Mouse (Mus musculus): ENCODE data around the gene Fkrp. TPM values are rescaled to one million over a fixed set of nuclear protein-coding genes. Genes with fewer than 3 reads are reported as not detected.

Fkrp gene
- total RNA-seq, 2 experiments from 2014 or later = 41.8 to 44.7 TPM

DNA sequence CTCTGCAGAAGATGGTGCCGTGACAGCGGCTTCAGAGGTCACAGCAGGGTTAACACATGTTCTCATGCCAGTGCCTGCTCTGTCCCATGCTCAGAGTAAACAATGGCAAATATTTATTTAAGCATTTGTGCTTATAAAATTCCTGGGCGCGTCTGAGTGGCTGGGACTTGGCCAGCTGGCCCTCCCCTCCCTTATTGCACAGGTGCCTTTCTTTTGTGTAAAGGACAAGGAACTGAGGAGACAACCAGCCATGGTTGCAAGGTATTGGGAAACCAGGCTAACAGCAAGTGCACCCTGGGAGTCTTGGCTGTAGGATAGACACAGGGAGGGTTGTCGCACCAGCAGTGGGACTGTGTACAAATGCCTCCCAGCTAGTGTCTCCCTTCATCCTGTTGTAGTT is 24.2 kb downstream of the Fkrp start:
- DNase-seq = no peak

DNA sequence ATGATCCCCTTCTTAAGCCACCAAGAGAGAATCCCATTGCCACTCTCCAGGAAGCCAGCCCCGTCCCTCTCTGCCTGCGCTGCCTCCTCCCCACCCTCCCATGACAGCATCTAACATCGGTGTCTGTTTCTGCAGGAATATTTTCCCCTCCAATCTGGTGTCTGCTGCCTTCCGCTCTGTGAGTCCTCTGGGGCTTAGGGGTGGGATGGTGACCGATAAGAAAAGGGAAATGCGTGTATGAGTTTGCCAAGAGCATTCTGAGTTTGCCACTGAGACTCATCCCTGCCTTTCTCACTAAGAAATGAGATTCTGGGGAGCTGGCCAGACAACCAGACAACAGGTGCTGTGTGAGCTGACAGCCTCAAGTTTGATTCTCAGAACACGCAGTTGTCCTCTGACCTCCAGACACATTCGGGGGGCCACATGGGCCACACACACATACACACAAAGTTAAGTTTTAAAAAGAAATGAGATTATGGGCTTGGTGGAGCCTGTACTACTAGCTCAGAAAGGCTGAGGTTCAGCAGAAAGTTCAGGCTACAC is 30.9 kb downstream of the Fkrp start:
- no peak for DNase-seq

DNA sequence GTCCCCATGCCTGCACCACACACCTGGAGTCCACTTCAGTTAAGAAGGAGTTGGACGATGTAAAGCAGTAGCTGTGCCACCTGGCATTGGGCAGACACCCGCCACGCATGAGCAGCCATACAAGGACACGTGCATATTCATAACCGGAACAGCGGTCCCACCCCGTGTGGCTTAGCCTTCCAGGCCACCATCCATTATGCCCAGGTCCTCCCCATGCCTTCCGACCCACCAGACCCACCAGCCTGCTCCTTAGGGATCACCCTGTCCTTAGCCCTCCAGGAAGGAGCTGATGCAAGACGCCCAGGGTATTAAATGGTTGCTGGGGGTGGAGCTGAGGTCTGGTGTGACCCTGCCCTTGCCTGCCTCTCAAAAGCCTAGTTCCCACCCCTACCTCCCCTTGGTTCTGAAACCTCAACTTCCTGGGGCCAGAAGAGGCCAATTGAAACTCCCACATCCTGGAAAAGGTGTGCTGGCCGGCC is 32.0 kb downstream of the Fkrp start:
- DNase-seq = no peak

DNA sequence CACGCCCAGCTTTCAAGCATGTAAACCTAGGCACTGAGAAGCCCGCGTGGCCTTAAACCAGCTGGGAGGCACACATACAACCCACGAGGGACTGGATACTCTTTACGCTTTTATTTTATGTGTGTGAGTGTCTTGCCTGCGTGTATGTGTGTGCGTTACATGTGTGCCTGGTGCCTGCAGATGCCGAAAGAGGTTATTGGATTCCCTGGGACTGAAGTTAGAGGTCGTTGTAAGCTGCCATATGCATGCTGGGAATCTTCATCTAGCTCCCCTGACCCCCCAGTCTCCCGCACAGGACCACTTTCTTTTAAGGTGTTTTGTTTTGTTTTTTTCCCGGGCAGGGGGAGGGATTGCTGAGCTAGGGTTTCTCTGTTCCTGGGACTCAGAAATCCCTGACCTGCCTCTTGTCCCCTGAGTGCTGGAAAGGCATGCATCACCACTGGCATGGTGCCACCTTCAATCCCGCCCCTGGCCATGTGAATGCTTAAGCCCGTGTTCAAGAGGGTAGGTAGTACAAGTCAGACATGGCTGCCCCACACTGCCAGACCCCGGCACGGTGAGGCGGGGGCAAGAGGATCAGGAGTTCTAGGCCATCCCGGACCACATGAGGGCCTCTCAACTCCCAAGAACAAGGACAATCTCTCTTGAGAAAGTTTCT is 32.6 kb downstream of the Fkrp start:
- DNase-seq = no peak

DNA sequence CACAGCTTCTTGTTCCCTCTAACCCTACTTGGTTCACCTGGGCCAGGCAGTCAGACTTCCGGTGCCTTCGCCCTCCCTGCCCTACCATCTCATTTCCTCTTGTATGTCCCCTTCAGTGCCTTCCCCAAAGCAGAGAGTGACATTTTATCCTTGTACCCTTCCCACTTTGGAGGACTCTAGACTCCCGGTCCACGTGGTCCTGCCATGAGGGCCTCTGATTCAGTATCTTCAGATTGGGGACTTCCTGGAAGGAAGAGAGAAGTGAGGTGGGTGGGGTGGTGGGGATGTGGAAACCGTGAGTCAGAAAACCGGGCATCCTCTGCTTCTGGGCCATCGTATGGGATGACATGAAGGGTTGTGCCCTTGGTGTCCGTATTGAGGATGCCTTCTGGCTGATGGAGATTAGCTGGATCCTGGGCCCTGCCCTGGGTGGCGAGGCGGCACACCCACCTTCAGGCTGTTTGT is 33.3 kb downstream of the Fkrp start:
- no peak for DNase-seq

DNA sequence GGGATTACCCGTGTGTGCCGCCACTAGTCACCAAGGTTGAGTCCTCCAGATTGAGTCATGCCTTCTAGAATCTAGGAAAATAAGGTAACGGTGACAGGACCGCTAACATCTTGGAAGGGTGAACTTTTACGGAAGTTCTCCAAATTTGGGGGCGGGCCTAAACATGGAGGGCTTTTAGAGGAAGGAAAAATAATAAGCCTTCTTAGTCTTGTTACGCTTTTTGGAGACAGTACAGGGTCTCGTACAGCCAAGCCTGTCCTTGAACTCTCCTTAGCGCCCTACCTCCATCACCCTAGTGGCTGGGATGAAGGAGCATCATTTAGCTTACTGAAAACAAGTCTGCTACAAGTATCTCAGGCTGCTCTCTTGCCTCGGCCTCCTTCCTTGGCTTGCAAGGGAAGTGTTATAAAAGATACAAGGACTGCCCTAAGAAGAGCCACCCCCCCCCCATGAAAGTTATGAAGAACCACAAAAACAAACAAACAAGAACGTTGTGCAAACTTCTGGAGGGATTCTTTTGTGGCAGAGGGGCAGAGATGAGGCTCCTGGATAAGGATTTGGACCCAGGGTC is 33.9 kb downstream of the Fkrp start:
- DNase-seq = no peak

DNA sequence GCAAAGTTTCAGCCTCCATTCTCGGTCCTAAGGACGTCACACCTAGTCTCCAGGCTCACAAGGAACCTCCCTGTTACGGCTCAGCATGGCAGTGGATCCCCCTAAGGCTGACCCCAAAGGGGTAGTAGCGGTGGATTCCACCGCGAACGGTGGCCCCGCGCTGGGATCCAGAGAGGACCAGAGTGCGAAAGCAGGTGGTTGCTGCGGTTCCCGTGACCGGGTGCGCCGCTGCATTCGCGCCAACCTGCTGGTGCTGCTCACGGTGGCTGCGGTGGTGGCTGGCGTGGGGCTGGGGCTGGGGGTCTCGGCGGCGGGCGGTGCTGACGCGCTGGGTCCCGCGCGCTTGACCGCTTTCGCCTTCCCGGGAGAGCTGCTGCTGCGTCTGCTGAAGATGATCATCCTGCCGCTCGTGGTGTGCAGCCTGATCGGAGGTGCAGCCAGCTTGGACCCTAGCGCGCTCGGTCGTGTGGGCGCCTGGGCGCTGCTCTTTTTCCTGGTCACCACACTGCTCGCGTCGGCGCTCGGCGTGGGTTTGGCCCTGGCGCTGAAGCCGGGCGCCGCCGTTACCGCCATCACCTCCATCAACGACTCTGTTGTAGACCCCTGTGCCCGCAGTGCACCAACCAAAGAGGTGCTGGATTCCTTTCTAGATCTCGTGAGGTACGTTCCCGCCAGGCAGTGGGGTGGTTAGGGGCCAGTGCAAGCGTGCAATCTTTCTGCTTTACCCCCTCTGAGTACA is 34.5 kb downstream of the Fkrp start:
- DNase-seq = no peak

DNA sequence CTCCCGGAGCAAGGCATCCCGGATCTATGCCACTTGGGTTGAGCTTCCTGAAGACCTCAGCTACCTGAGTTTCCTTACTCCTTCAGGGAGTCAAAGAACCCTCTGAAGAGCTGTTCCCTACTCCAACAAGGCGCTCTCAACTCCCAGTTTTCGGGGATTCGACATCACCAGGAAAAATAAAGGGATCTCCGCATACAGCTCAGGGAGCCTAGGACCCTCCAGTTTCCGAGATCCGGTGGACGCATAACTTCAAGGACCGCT is 35.0 kb downstream of the Fkrp start:
- no peak for DNase-seq

DNA sequence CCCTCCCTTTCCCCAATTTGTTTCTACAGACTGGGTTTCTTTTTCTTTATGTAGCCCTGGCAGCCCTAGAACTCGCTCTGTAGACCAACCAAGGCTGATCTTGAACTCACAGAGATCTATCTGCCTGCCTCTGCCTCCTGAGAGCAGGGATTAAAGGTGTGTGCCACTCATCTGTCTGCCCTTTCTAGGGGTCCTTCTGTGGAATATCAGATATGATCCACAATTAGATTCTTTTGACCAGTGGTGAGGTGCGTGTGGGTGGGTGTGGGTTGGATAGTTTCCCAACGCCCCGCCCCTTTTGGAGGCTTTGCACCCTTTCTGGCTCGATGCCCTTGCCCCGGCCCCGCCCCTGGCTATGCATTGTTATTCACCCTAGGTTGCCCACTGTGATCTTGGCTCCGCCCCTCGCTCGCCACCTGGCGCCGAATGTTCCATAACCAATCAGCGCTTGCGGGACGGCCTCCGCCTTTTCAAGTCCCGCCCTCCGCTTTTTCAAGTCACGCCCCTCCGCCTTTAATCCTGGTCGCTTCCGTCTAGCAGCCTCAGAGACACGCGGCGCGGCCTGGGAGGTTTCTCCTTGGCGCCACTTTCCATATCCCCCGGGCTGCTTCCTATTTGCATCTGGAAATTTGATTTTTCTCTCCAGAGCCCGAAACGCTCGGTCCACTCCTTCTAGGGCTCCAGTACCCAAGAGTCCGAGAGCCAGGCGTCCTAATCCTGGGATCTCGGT is 35.5 kb downstream of the Fkrp start, which contains the start of gene Slc1a5:
Gene Slc1a5 (plus strand): TSS at position 516 of the 730 bp plus-strand sequence.
- DNase-seq = peak; percentile 59 to 61

DNA sequence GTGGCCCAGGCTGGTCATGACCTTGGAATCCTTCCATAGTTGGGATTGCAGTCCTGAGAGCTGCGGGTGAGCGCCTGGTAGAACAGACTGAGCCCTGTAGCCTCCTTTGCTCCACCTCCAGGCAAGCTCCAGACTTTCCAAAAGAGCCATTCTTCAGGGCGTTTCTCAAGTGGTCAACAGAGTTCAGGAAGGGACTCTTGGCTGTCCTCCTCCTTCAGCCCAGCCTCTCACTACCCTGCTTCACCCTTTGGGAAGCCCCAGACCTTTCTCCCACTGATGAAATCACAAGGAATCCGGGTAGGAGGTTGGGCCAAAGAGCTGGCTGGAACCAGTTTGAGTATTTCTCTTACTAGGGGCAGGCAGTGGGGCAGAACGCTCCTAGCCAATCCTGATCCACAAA is 36.5 kb downstream of the Fkrp start:
- no peak for DNase-seq

DNA sequence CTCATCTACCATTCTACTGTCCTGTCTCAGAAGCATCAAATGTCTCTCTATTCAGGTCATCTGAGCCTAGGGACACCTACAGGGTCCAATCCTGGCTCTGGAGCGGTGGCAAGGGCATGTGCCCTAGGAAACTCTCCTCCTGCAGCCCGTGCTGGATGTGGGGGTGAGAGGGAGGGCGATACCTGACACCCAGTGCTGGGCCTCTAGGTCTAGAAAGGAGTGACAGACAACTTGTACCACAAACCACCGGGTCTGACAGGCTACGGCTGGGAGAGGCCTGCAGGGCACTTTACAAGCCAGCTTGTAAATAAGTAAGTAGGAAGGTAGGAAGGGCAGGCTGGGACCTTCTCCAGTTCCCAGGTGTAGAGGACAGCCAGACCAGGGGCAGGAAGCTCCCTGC is 40.6 kb downstream of the Fkrp start:
- no peak for DNase-seq

DNA sequence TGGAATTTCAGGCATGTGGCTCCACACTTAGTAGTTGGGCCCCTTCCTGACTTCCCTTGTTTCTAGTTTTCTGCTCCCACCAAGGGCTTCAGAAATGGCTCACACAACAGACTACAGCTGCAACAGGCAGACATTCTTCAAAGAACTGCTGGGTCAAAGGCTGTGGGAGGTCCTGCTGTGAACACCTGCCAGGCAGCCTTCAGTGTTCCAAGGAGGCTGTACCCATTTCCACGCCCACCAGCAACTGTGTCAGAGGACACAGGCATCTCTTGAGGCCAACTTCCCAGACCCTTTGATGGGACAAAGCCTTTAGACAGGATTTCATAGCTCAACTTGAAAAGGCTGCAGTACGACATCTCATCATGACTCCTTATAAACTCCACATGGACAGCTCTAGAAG is 50.1 kb downstream of the Fkrp start:
- DNase-seq = no peak

DNA sequence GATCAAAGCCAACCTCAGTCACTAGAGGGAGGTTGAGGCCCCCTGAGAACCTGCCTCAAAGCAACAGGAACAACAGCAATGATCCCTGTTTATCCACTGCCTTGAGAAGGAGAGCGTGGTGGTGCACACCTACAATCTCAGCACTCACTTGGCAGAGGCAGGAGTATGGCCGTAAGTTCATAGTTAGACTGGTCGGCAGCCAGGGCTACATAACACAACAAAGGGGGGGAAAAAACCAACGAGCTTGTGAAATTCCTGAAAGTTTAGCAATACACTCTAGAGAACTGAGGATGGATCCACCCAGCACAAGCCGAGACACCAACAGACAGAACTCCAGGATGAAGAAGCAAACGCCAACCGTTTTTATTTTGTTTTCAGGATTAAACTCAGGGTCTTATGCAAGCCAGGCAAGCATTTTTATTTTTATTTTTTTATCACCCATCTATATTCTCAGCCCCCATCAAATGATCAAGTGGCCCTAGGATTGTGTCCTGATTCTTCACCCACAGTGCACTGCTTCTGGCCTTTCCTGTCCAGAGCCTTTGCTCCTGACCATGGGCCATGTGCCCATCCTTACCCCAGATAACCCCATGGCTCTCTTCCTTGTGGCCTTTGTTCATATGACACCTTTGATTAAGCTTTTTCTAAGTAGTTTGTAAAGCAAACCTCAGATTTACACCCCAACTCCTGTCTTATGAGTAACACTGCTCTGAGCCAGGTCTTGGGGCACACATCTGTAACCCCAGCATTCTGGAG is 52.9 kb downstream of the Fkrp start:
- DNase-seq = no peak

DNA sequence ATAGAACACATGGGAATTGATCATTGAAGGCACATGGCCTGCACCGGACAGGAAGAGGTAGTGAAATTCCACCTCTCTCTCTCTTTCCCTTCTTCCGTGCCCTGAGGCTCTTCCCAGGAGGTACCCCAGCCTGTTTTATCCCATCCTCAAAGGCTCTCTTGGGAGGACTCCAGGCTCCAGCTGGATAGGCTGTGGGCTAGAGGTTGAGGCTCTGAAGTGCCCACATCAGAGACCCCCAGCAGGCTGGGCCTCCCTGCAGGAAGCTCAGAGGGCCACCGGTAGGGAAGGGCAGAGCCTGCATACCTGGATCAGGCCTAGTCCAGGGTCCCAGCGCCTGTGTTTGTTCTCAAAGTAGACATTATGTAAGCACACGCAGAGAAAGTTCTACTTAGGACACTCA is 54.9 kb downstream of the Fkrp start:
- no peak for DNase-seq

DNA sequence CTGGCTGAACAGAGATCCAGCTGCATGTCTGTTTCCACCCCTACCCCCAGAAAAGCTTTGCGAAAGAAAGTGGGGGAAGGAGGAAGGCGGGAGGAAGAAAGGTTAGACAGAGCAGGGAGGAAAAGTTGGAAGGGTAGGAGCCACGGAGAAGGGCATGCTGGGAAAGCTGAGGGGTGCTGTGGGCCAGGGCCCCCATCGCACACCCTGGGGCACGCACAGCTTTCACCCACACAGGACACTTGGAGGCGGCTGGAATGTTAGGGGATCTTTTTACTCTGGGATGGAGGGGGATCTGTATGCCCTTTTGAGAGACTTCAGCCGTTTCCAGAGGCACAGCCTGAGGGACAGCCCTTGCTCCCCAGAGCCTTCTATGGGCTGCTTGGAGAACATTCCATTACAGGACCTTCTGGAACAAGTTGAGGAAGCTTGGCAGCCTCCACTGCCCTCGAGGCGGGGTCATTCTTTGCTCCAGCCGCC is 55.5 kb downstream of the Fkrp start:
- DNase-seq = no peak

DNA sequence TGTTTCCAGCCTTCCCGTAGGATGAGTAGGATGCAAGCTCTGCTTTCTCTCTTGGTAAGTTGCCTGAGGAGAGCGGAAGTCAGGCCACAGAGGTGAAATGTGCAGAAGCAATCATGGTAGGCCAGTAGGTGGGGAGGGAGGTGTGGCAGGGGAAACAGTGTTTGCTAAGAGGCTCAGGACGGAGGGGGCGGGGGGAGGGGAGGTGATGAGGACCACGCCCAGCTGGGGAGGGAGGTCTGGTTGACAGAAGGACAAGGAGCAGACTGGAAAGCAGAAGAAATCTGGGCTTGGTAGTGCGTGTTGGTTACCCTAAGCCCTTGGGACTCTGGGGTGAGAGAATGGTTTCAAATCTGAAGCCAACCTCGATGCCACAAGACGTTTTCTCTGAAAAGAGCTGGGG is 56.2 kb downstream of the Fkrp start:
- no peak for DNase-seq

Other genes with a start within 250 kb of the Fkrp start
- gene Arhgap35, start 201.7 kb downstream of the Fkrp start, total RNA-seq (2021) = 100 to 1,000 TPM; 129 to 133 TPM
- gene Ceacam15, start 141.0 kb downstream of the Fkrp start, total RNA-seq (2021) = not detected
- not detected for gene Ceacam9, start 94.8 kb downstream of the Fkrp start, total RNA-seq (2021)
- gene Ap2s1, start 78.3 kb downstream of the Fkrp start, total RNA-seq (2021) = 100 to 1,000 TPM; 257 to 299 TPM
- 1 to 10 TPM; 2.1 to 2.7 TPM for gene Slc1a5, start 35.4 kb downstream of the Fkrp start, total RNA-seq (2021)
- 100 to 1,000 TPM; 288 to 292 TPM for gene Strn4, start 843 bp downstream of the Fkrp start, total RNA-seq (2021)
- 1 to 10 TPM; 5.8 to 8.2 TPM for gene Prkd2, start 26.2 kb upstream of the Fkrp start, total RNA-seq (2021)
- gene Dact3, start 58.6 kb upstream of the Fkrp start, total RNA-seq (2021) = 100 to 1,000 TPM; 146 to 149 TPM
- 1 to 10 TPM; 2.4 to 2.7 TPM for gene Gng8, start 75.1 kb upstream of the Fkrp start, total RNA-seq (2021)
- not detected for gene Ptgir, start 89.8 kb upstream of the Fkrp start, total RNA-seq (2021)
- 1,000 to 10,000 TPM; 2,055 to 2,361 TPM for gene Calm3, start 107.4 kb upstream of the Fkrp start, total RNA-seq (2021)
- gene Pnmal2, start 128.0 kb upstream of the Fkrp start, total RNA-seq (2021) = 100 to 1,000 TPM; 345 to 361 TPM
- 100 to 1,000 TPM; 119 to 124 TPM for gene Pnmal1, start 142.9 kb upstream of the Fkrp start, total RNA-seq (2021)
- 10 to 100 TPM; 55.2 to 56.6 TPM for gene Gm42372, start 166.4 kb upstream of the Fkrp start, total RNA-seq (2021)
- gene Ccdc8, start 176.0 kb upstream of the Fkrp start, total RNA-seq (2021) = 1 to 10 TPM; 2.2 to 2.8 TPM
- 100 to 1,000 TPM; 147 to 149 TPM for gene Ppp5c, start 211.2 kb upstream of the Fkrp start, total RNA-seq (2021)
- 10 to 100 TPM in 1 of 2 experiments, 1 to 10 TPM in 1; 4.3 to 14.4 TPM for gene Hif3a, start 245.7 kb upstream of the Fkrp start, total RNA-seq (2021)

All from layer of hippocampus, postnatal 36 days (tissue).